Mouse (Mus musculus) liver, embryonic 15.5 days (tissue): ENCODE measurements at regions not wholly inside any gene's neighbourhood (a gene's known extent, or its start where the extent isn't known, plus 50 kb on each side); places are given as distances from the start of the nearest gene placed in this dataset.

Experiments
- ATAC-seq: fragments of 200-750 bp; cut with Nextera tagmentation; 2 replicates; pipeline ENCODE4 v1.8.0; 2017; ENCODE audit warnings: moderate number of reproducible peaks, mild to moderate bottlenecking, moderate library complexity; ENCODE audit not compliant: insufficient read depth
- H3K27ac ChIP-seq: fragments of 300-500 bp; sonication (generic); replicated peaks from 2 replicates; pipeline ENCODE4 v1.5.1; 2015; ENCODE audit warnings: mild to moderate bottlenecking, inconsistent platforms
- H3K27me3 ChIP-seq: fragments of 300-500 bp; sonication (generic); 2 replicates; pipeline ENCODE4 v1.6.1; 2015; ENCODE audit warnings: mild to moderate bottlenecking, inconsistent platforms
- H3K36me3 ChIP-seq: fragments of 300-500 bp; sonication (generic); replicated peaks from 2 replicates; pipeline ENCODE4 v1.6.1; 2015; ENCODE audit warnings: moderate library complexity, mild to moderate bottlenecking, inconsistent platforms
- H3K4me1 ChIP-seq: fragments of 300-500 bp; sonication (generic); replicated peaks from 2 replicates; pipeline ENCODE4 v1.6.1; 2015; ENCODE audit warnings: inconsistent platforms
- H3K4me2 ChIP-seq: fragments of 300-500 bp; sonication (generic); 2 replicates; pipeline ENCODE4 v1.6.1; 2015; ENCODE audit warnings: moderate library complexity, mild to moderate bottlenecking, inconsistent platforms
- H3K4me3 ChIP-seq: fragments of 300-500 bp; sonication (generic); replicated peaks from 2 replicates; pipeline ENCODE4 v1.5.1; 2015; ENCODE audit warnings: mild to moderate bottlenecking, inconsistent platforms
- H3K9ac ChIP-seq: fragments of 300-500 bp; sonication (generic); 2 replicates; pipeline ENCODE4 v1.6.1; 2015; ENCODE audit warnings: moderate library complexity, mild to moderate bottlenecking, inconsistent platforms
- H3K9me3 ChIP-seq: fragments of 300-500 bp; sonication (generic); replicated peaks from 2 replicates; pipeline ENCODE4 v1.6.1; 2016; ENCODE audit warnings: inconsistent platforms
- WGBS: fragments of 180-500 bp; shearing (Covaris S2); methylation state at CpG from one replicate; pipeline ENCODE4 v1.1.7; 2015; ENCODE audit warnings: mixed read lengths; ENCODE audit not compliant: insufficient replicate concordance; 5-methylcytosine and 5-hydroxymethylcytosine counted together

DNA sequence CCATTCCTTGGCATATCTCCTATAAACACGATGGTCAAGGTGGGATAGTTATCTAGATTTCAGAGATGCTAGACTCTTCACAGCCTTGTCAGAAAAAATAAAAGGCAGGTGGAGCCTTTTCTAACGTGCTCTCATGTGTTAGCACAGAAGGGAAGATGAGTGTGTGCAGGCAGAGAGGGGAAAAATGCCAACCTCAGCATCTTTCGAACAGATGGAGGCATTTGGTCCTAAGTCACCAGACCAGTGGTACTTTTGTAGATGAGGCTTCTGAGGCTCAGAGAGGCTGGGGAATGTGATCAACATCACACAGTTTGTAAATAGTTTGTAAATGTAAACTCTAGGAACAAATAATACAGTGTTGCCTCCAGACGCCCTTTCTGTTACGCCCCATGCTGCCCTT lies 50.9 kb upstream of the Ankrd55 start:
- Histone ChIP-seq H3K4me1 (0 out of 2 replicates have a peak, but pooled peaks cover 3% of the 10 kb centered on the region), H3K9ac (no peak overlapping the region), H3K27ac (no peak overlapping the region), H3K4me2 (no peak overlapping the region), H3K4me3 (no peak overlapping the region), H3K36me3 (no peaks in the 10 kb centered on the region), H3K9me3 (no peaks in the 10 kb centered on the region), H3K27me3 (no peaks in the 10 kb centered on the region)
- ATAC-seq, result no peak
- 66% methylated on average over 5 of the region's 5 CpGs for WGBS

GRCm38 (mm10) chr13:112237917-112238316 lies 50.3 kb upstream of the Ankrd55 start:
- Histone ChIP-seq H3K27me3 (no peaks in the 10 kb centered on the region), H3K4me1 (0 out of 2 replicates have a peak, but pooled peaks cover 3% of the 10 kb centered on the region), H3K9me3 (no peaks in the 10 kb centered on the region), H3K4me3 (no peak overlapping the region), H3K4me2 (no peak overlapping the region), H3K9ac (no peak overlapping the region), H3K36me3 (no peaks in the 10 kb centered on the region), H3K27ac (no peak overlapping the region)
- ATAC-seq, result no peak
- 63% methylated on average over 4 of the region's 4 CpGs for WGBS
